Mouse (Mus musculus) E14TG2a.4 (cell line): ENCODE data around the gene Dpp9.

Source experiments
- H3K27me3 ChIP-seq: 2 replicates; pipeline ENCODE4 v1.6.1; 2014; ENCODE audit warnings: low read length, control low read depth; ENCODE audit not compliant: insufficient read depth
- H3K36me3 ChIP-seq: 2 replicates; pipeline ENCODE4 v1.6.1; 2014; ENCODE audit warnings: low read length, control low read depth; ENCODE audit not compliant: insufficient read depth
- H3K4me1 ChIP-seq: replicated peaks from 2 replicates; pipeline ENCODE4 v1.6.1; 2014; ENCODE audit warnings: low read depth, low read length, control low read depth
- H3K4me3 ChIP-seq: replicated peaks from 2 replicates; pipeline ENCODE4 v1.5.1; 2014; ENCODE audit warnings: mild to moderate bottlenecking, low read length
- H3K9me3 ChIP-seq: 2 replicates; pipeline ENCODE4 v1.6.1; 2014; ENCODE audit warnings: low read length, control low read depth
- CTCF ChIP-seq: conservative IDR thresholded peaks from 2 replicates; pipeline ENCODE4 v1.5.1; 2014; ENCODE audit warnings: low read length
- NANOG ChIP-seq: IDR thresholded peaks from 2 replicates; pipeline ENCODE4 v1.6.1; 2014; ENCODE audit warnings: borderline replicate concordance, low read length, mixed read lengths
- POU5F1 ChIP-seq: IDR thresholded peaks from 2 replicates; pipeline ENCODE4 v1.6.1; 2014; ENCODE audit warnings: low read length, borderline replicate concordance

Gene Dpp9

GRCm38 (mm10) chr17:56147420-56147819 lies 71.3 kb downstream of the Dpp9 start:
- H3K4me3 ChIP-seq = no peak overlapping the region
- H3K9me3 ChIP-seq = no peaks in the 10 kb centered on the region
- peaks cover 43% of the 10 kb centered on the region for H3K4me1 ChIP-seq
- TF ChIP-seq POU5F1 (no peak), NANOG (no peak), CTCF (no peak)
- peaks cover 94% of the 10 kb centered on the region for H3K27me3 ChIP-seq
- no peaks in the 10 kb centered on the region for H3K36me3 ChIP-seq

DNA sequence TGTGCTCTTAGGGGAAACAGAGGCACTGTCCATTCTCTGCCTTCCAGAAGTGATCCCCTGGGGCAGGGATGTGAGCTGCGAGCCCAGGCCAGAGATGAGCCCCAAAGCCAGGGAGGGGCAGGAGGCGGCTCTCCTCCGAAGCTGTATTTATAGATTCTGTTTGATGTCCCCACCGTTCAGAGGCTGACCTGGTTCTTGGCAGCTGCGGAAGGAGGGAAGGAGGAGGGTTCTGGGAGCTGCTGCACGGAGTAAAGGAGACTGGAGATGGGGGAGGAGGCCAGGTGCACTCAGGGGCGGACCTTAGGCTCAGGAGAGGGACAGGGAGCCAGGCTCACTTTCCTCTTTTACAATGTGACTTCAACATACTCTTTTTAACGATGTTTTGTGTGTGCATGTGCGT lies 72.6 kb downstream of the Dpp9 start:
- Histone ChIP-seq H3K4me1 (peaks cover 56% of the 10 kb centered on the region), H3K9me3 (no peaks in the 10 kb centered on the region), H3K36me3 (no peaks in the 10 kb centered on the region), H3K27me3 (peaks cover 98% of the 10 kb centered on the region), H3K4me3 (no peak overlapping the region)
- TF ChIP-seq CTCF = no peak
- no peak for TF ChIP-seq NANOG
- no peak for TF ChIP-seq POU5F1

DNA sequence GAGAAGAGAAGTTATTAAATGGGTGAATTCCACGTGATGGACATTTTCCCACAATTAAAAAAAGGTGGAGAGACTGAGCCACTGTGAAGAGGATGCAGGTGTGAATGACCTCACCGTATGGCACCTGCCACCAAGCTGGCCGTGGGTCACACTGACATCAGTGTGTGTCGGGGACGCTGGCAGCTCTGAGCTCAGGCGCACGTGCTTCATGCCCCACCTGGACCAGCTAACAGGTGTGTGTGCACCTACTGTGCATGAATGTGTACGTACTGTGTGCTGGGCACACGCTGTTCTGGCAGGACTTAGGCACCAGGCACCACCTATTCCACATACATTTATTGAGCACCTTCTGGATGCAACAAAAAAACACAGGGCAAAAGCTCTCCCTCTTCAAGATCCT lies 74.2 kb downstream of the Dpp9 start:
- no peaks in the 10 kb centered on the region for H3K9me3 ChIP-seq
- H3K4me1 ChIP-seq = peaks cover 64% of the 10 kb centered on the region
- H3K36me3 ChIP-seq = no peaks in the 10 kb centered on the region
- TF ChIP-seq NANOG = no peak
- TF ChIP-seq CTCF = no peak
- TF ChIP-seq POU5F1 = no peak
- no peak overlapping the region for H3K4me3 ChIP-seq
- peaks cover 96% of the 10 kb centered on the region for H3K27me3 ChIP-seq

DNA sequence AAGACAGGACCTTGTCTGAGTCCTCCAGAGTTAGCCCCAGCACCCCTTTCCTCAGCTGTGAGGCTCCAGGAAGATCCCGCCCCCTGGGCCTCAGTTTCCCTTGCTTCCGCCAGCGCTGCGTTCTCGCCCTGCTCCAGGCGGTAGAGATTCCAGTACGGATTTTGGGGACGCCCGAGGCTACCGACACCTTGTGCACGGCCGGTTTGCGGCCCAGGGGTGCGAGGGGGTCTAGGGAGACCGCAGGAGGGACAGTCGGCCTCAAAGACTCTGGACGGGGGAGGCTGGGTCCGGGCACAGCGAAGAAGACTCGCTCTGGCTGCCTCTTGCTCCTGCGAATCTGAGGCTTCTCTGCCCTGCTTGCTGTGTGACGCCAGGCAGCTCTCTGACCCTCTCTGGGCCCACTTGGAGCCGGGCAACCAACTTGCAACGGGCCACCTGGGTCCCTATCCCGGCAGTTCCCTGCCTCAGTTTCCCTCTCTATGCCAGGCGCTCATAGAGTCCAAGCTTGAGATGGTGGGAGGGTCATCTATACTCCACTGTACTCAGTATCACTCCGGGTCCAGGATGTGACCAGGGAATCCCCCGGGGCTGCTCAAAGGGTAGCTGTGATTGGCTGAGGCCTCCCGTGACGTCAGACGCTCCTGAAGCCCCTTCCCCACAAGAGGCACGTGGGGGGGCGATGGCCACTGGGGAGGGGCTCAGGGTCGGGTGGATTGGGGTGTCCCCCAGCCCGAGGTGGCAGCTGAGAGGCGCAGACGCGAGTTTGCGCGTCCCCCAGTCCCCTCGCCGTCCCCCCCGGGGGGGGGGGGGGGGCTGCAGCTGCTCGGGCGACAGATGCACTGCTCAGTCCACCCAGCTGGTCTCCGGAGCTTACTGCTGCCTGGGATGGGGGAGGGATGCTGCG lies 76.8 kb downstream of the Dpp9 start:
- Histone ChIP-seq H3K27me3 (peaks cover 90% of the 10 kb centered on the region), H3K4me1 (peaks cover 75% of the 10 kb centered on the region), H3K36me3 (no peaks in the 10 kb centered on the region), H3K9me3 (no peaks in the 10 kb centered on the region), H3K4me3 (peak overlapping the region; percentile 79)
- TF ChIP-seq CTCF (no peak), POU5F1 (no peak), NANOG (no peak)

DNA sequence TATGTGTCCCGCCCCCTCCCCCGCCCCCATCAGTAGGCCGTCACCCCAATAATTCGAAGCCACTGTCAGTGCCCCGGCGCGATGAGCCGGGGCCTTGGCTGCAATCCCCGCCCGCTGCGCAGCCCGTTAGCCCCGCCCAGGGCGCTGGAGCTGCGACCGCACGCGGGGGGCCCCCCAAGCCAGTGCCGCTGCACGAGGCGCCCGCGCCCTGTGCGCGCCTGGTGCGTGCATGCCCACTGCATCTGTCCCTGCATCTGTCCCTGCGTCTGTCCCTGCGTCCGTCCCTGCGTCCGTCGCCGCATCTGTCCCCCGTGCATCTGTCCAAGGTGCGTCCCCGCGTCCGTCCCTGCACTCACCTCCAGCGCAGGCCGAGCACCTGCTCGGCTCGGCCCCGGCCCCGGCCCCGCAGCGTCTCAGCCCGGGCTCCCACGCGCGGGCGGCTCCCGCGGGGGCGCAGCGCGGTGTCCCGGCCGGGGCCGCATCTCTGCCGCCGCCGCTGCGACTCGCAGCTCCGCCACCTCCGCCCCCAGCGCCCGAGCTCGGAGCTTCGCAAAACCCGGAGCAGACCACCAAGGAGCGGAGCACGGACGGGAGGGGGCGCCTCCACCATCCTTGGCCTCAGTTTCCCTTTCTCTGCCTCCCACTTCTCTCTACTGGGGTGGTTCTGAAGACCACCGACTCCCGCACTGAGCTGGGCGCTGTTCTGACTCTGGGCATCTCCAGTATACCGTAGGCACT lies 78.7 kb downstream of the Dpp9 start, which contains the start of gene Sema6b:
Gene Sema6b (minus strand): TSS at position 486 of the 738 bp plus-strand sequence.
- Histone ChIP-seq H3K36me3 (no peaks in the 10 kb centered on the region), H3K4me1 (peaks cover 64% of the 10 kb centered on the region), H3K4me3 (peak within 1 kb of the TSS; percentile 90), H3K27me3 (peaks cover 78% of the 10 kb centered on the region), H3K9me3 (no peaks in the 10 kb centered on the region)
- TF ChIP-seq NANOG (no peak), CTCF (no peak)

GRCm38 (mm10) chr17:56139355-56139754 lies 79.3 kb downstream of the Dpp9 start:
- no peaks in the 10 kb centered on the region for H3K36me3 ChIP-seq
- H3K4me3 ChIP-seq = peak overlapping the region; percentile 90
- no peaks in the 10 kb centered on the region for H3K9me3 ChIP-seq
- peaks cover 71% of the 10 kb centered on the region for H3K27me3 ChIP-seq
- peaks cover 67% of the 10 kb centered on the region for H3K4me1 ChIP-seq
- TF ChIP-seq POU5F1 (no peak), NANOG (no peak), CTCF (no peak)

GRCm38 (mm10) chr17:56137839-56138613 lies 80.7 kb downstream of the Dpp9 start:
- Histone ChIP-seq H3K9me3 (no peaks in the 10 kb centered on the region), H3K27me3 (peaks cover 58% of the 10 kb centered on the region)
- TF ChIP-seq CTCF (no peak), NANOG (no peak), POU5F1 (no peak)

More at GRCm38 (mm10) chr17:56137839-56138613, 80.7 kb downstream of the Dpp9 start:
- peaks cover 74% of the 10 kb centered on the region for H3K4me1 ChIP-seq
- peak overlapping the region; percentile 55 for H3K4me3 ChIP-seq
- H3K36me3 ChIP-seq = no peaks in the 10 kb centered on the region
